In the genomic region with DNA sequence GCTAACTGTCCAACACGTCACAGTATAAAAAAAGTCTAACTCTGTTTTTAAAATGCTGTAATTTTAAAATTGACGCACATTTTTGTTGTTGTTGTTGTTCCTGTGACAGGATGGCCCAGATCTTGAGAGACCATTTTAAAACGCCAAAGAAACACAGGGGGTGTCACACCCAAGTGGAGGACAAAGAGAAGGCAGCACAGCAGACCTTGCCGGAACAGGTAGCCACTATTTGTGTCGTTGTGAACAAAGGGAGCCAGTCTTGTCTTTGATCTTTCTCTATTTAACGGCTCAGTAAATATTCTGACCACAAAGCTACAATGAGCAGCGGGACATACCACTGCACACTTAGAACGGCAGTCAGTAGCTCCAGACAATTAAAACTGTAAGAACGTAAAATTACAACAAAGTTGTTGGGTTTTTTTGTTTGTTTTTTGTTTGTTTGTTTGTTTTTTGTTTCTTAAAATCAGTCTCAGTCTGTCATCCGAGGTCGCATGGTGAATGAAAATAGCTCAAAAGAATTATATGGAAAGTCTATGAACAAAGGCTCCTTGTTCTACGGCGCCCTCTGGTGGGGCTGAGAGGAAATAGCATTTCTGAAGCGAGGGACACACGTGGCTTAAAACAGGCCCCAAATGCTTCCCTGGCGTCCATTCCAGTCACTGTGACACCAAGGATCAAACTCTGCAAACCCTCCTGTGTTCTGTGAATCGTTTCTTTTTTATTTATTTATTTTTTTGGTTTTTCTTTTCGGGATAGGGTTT, we compare ENCODE assay signal across 1 mouse cellular context.
TF ChIP-seq lines count a peak whose summit lies in the region.

No protein-coding gene starts in this region.

TF ChIP-seq in CH12.LX, 34 proteins besides CTCF, POLR2A, EP300 and RAD21 (continued from another document):
- TF ChIP-seq NELFE (IDR thresholded peaks at IDR 0.05; ENCODE audit: low read depth, low read length) (no peak), RCOR1 (conservative IDR thresholded peaks at IDR 0.05; ENCODE audit: low read depth, low read length) (no peak), MAX (IDR thresholded peaks at IDR 0.05; ENCODE audit: low read length) (peak; percentile 94), MAFK (IDR thresholded peaks at IDR 0.05; ENCODE audit: insufficient replicate concordance, low read length) (no peak), TCF12 (IDR thresholded peaks at IDR 0.05; ENCODE audit: low read depth, low read length) (no peak), ELF1 (IDR thresholded peaks at IDR 0.05; ENCODE audit: low read depth, low read length) (no peak), POLR2AphosphoS2 (IDR thresholded peaks at IDR 0.05; ENCODE audit: low read depth, low read length) (no peak), CHD1 (IDR thresholded peaks at IDR 0.05; ENCODE audit: low read depth, low read length) (no peak)
